Mouse (Mus musculus): ENCODE data around the gene Hs3st3b1.

DNA sequence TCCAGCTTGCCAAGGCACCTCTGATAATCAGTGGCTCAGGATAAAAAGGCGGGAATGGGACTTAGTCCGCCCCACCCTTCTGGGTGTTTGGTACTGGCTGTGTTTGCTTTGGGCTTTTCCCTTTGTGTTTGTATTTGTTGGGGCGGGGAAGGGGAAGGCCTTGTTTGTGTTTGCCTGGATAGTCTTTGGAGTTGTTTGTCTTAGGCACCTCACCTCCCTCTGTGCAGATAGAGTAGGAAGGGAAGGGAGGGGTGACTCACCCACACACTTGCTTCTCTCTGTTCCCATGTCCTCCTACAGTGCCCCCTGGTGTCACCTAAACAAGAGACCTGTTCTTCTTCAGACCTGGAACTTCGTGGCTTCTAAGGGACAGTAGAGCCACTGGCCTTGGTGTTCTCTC, 35.1 kb upstream of the Hs3st3b1 start:
- no peak for TF ChIP-seq CTCF (IDR thresholded peaks at IDR 0.05; ENCODE audit: extremely low read depth, insufficient read depth, insufficient read length, insufficient replicate concordance)
- TF ChIP-seq POLR2A (IDR thresholded peaks at IDR 0.05; ENCODE audit: low read depth, low read length) = no peak

Measured in spleen, adult 2 months (tissue).